Mouse (Mus musculus) limb, embryonic 10.5 days (tissue): ENCODE data around the gene Hoxd3. TPM values are rescaled to one million over a fixed set of nuclear protein-coding genes. Genes with fewer than 3 reads are reported as not detected.

Experiments used
- DNase-seq: peaks from one replicate; pipeline ENCODE4 v3.0.0-alpha.2; 2017; ENCODE audit warnings: low spot score
- H3K27ac ChIP-seq: fragments of 300-500 bp; sonication (generic); 2 replicates; pipeline ENCODE4 v1.5.1; 2016; ENCODE audit warnings: mild to moderate bottlenecking
- H3K27me3 ChIP-seq: fragments of 300-500 bp; sonication (generic); 2 replicates; pipeline ENCODE4 v1.6.1; 2016; ENCODE audit warnings: low read depth, mild to moderate bottlenecking; ENCODE audit not compliant: poor library complexity, severe bottlenecking
- H3K36me3 ChIP-seq: fragments of 300-500 bp; sonication (generic); 2 replicates; pipeline ENCODE4 v1.6.1; 2016; ENCODE audit warnings: mild to moderate bottlenecking, moderate library complexity
- H3K4me1 ChIP-seq: fragments of 300-500 bp; sonication (generic); 2 replicates; pipeline ENCODE4 v1.6.1; 2016
- H3K4me3 ChIP-seq: fragments of 300-500 bp; sonication (generic); 2 replicates; pipeline ENCODE4 v1.5.1; 2016; ENCODE audit warnings: mild to moderate bottlenecking, moderate library complexity
- H3K9me3 ChIP-seq: fragments of 300-500 bp; sonication (generic); replicated peaks from 2 replicates; pipeline ENCODE4 v1.6.1; 2016; ENCODE audit warnings: mild to moderate bottlenecking
- WGBS: fragments of 180-500 bp; shearing (Covaris S2); methylation state at CpG from one replicate; pipeline ENCODE4 v1.1.7; 2016; 5-methylcytosine and 5-hydroxymethylcytosine counted together
- microRNA counts: library from miRNA; unstranded; fragments of <30 nt; microRNA quantifications from one replicate; lab custom pipeline; 2017
- microRNA-seq: library from miRNA; unstranded; fragments of <30 nt; microRNA quantifications from one replicate; pipeline ENCODE4, GENCODE M21; 2017
- polyA plus RNA-seq: library from polyadenylated mRNA; unstranded; fragments of >200 nt; fragmentation: Nextera tagmentation; extraction: Ambion mirVana; gene quantifications from 2 replicates; pipeline ENCODE4 v1.2.1, GENCODE M21; 2016

The Hoxd3 gene
- polyA plus RNA-seq, 1 experiment from 2014 or later, result 1.4 TPM

GRCm38 (mm10) chr2:74781386-74781785 is 69.7 kb downstream of the Hoxd3 start:
- 88% methylated on average over 5 of the region's 5 CpGs for WGBS
- no peak for DNase-seq
- no peak overlapping the region for H3K4me3 ChIP-seq

GRCm38 (mm10) chr2:74795531-74795930 is 83.8 kb downstream of the Hoxd3 start:
- H3K27ac ChIP-seq, result no peak overlapping the region
- H3K4me3 ChIP-seq, result no peak overlapping the region
- no peaks in the 10 kb centered on the region for H3K36me3 ChIP-seq
- H3K9me3 ChIP-seq, result no peaks in the 10 kb centered on the region
- WGBS, result 57% methylated on average over 7 of the region's 7 CpGs
- H3K27me3 ChIP-seq, result no peaks in the 10 kb centered on the region
- no peaks in the 10 kb centered on the region for H3K4me1 ChIP-seq
- no peak for DNase-seq

More at GRCm38 (mm10) chr2:74781386-74781785, 69.7 kb downstream of the Hoxd3 start:
- H3K27me3 ChIP-seq, result peaks cover 4% of the 10 kb centered on the region
- H3K9me3 ChIP-seq, result no peaks in the 10 kb centered on the region
- no peak overlapping the region for H3K27ac ChIP-seq
- H3K4me1 ChIP-seq, result no peaks in the 10 kb centered on the region
- H3K36me3 ChIP-seq, result no peaks in the 10 kb centered on the region

MicroRNA genes within 50 kb of the gene (microRNA counts, 519-probe panel; counts per million panel counts)
- 7,276 counts per million, percentile 97 among the panel's probes with 10 or more counts for microRNA mmu-miR-10b (lab: Ali Mortazavi, UCI)

Small RNAs within 50 kb of the gene (microRNA-seq; reads per million reads assigned to microRNA genes)
- gene Gm44463 (not detected), gene Mir10b (87,786 reads per million, percentile 99 among the genes with 10 or more reads in this experiment)

Other genes with a start within 250 kb of the Hoxd3 start
- gene Lnpk, start 132.5 kb upstream of the Hoxd3 start, polyA plus RNA-seq, result 26.5 and 35.1 TPM in 2 replicates
- gene Evx2, start 52.4 kb upstream of the Hoxd3 start, polyA plus RNA-seq, result 0.84 TPM in 1 of 2 replicates, not detected in the other
- 9.3 and 17.8 TPM in 2 replicates for gene Hoxd13, start 43.6 kb upstream of the Hoxd3 start, polyA plus RNA-seq
- gene Hoxd12, start 36.9 kb upstream of the Hoxd3 start, polyA plus RNA-seq, result 26.0 and 44.8 TPM in 2 replicates
- gene Hoxd11, start 32.4 kb upstream of the Hoxd3 start, polyA plus RNA-seq, result 31.0 and 34.6 TPM in 2 replicates
- gene Hoxd10, start 20.0 kb upstream of the Hoxd3 start, polyA plus RNA-seq, result 51.1 and 68.0 TPM in 2 replicates
- 38.0 and 52.3 TPM in 2 replicates for gene Hoxd9, start 14.2 kb upstream of the Hoxd3 start, polyA plus RNA-seq
- gene Hoxd8, start 7.3 kb upstream of the Hoxd3 start, polyA plus RNA-seq, result 11.6 and 17.4 TPM in 2 replicates
- gene Hoxd4, start within 50 bp of the Hoxd3 start, polyA plus RNA-seq, result 1.2 and 2.3 TPM in 2 replicates
- 0.70 and 0.79 TPM in 2 replicates for gene Gm28230, start 14.8 kb downstream of the Hoxd3 start, polyA plus RNA-seq
- gene Hoxd1, start 51.1 kb downstream of the Hoxd3 start, polyA plus RNA-seq, result 0.68 and 1.2 TPM in 2 replicates
- gene Mtx2, start 113.9 kb downstream of the Hoxd3 start, polyA plus RNA-seq, result 128 and 140 TPM in 2 replicates